Mouse (Mus musculus) embryonic stem cell, embryonic (primary cell): Measurements from ENCODE around the gene Gpsm2.
"Not testable (repeated sequence)": the region's sequence is repeated elsewhere in the genome, so short reads cannot be mapped to it uniquely, and the experiment has no call there.

Source experiments
- CTCF ChIA-PET, 4 experiments: fragments of 300-600 bp in 2 of 4; fragments of 350-600 bp in 2 of 4; sonication (Branson Sonifier 250); formaldehyde crosslinking; loops; one replicate each; lab custom pipeline; 2022; ENCODE audit warnings: inconsistent platforms in 2 of 4; lab: Charles Lee
- POLR2A ChIA-PET, 4 experiments: fragments of 300-600 bp in 2 of 4; fragments of 350-600 bp in 2 of 4; sonication (Branson Sonifier 250); formaldehyde crosslinking; loops; one replicate each; lab custom pipeline; 2022; ENCODE audit warnings: antibody characterized with exemption in 4 of 4, inconsistent platforms in 1 of 4; lab: Charles Lee

Gpsm2 gene

GRCm38 (mm10) chr3:108698662-108699061 is 23.4 kb downstream of the Gpsm2 start:
- CTCF ChIA-PET, result interaction anchor here in 1 of 4 experiments (0.6 to 0.7 kb wide), 3 partner anchors 18 to 357 kb away, joined by 3 to 6 read pairs (median 3); no protein-coding TSS in a partner anchor
- POLR2A ChIA-PET, result interaction anchor here in 2 of 4 experiments (0.5 to 1.1 kb wide), 4 partner anchors 14 to 179 kb away, joined by 3 to 13 read pairs (median 4); partner anchors contain the start of gene Gpsm2 (in 1 of the 2)

DNA sequence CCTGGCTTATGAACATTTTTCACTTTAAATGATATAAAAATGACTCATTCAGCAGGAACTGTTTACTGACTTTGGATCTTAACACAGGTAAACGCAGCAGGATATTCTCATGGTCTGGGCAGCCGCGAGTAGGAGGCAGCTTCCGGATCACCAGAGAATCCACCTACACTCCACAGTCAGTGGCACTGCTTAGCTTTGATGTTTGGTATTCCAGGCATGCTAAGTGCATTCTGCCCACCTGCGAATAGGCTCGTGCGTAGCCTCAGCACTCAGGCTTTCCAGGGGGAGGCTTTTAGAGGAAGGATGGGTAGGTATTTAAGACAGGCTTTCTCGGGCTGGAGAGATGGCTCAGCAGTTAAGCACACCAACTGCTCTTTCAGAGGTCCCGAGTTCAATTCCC is 27.8 kb downstream of the Gpsm2 start:
- CTCF ChIA-PET, result no interaction called here
- POLR2A ChIA-PET, result no interaction called here

GRCm38 (mm10) chr3:108689979-108690378 is 32.1 kb downstream of the Gpsm2 start:
- ChIA-PET CTCF (interaction anchor here in 1 of 4 experiments (0.5 kb wide), 1 partner anchor 358 kb away, joined by 3 read pairs; no protein-coding TSS in a partner anchor), POLR2A (interaction anchor here in 1 of 4 experiments (0.6 kb wide), 1 partner anchor 13 kb away, joined by 3 read pairs; no protein-coding TSS in a partner anchor)

DNA sequence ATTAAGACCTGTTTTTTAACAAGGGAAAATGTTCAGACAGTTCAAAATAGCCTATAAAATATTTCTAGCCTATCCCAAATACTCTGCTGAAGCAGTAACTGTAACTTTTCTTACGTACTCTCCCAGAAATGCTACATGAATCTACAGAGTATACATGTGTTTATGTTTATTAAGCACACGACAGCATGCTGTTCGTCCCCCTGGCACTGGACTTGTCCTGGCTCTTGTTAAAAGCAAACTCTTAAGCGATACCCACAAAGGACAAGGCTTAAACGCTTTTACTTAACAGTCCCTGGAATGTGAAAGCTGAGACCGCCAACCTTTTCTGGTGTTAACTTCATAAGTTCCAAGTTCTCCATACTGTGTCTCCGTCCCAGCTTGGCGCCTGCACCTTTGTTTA is 32.7 kb downstream of the Gpsm2 start:
- ChIA-PET CTCF (interaction anchor here in 1 of 4 experiments (0.5 kb wide), 1 partner anchor 358 kb away, joined by 3 read pairs; no protein-coding TSS in a partner anchor), POLR2A (interaction anchor here in 1 of 4 experiments (0.9 kb wide), 1 partner anchor 10 kb away, joined by 4 read pairs; no protein-coding TSS in a partner anchor)

GRCm38 (mm10) chr3:108689015-108689441 is 33.1 kb downstream of the Gpsm2 start:
- POLR2A ChIA-PET, result interaction anchor here in 1 of 4 experiments (0.9 kb wide), 1 partner anchor 9 kb away, joined by 4 read pairs; no protein-coding TSS in a partner anchor
- CTCF ChIA-PET, result no interaction called here

GRCm38 (mm10) chr3:108685701-108686100 is 36.4 kb downstream of the Gpsm2 start:
- CTCF ChIA-PET, result no interaction called here
- POLR2A ChIA-PET, result interaction anchor here in 2 of 4 experiments (0.7 to 1.4 kb wide), 2 partner anchors 37 to 729 kb away, joined by 4 read pairs; partner anchors contain the start of gene Gpsm2 (in 1 of the 2)

- POLR2A ChIA-PET, result interaction anchor here in 1 of 4 experiments (1.2 kb wide), 1 partner anchor 98 kb away, joined by 3 read pairs; no protein-coding TSS in a partner anchor
- CTCF ChIA-PET, result not testable (repeated sequence)
Measured at GRCm38 (mm10) chr3:108683597-108683996, 38.5 kb downstream of the Gpsm2 start.

GRCm38 (mm10) chr3:108681004-108681403 is 41.1 kb downstream of the Gpsm2 start:
- ChIA-PET POLR2A (interaction anchor here in 2 of 4 experiments (0.6 to 1.1 kb wide), 3 partner anchors 13 to 312 kb away, joined by 3 read pairs; no protein-coding TSS in a partner anchor), CTCF (no interaction called here)

DNA sequence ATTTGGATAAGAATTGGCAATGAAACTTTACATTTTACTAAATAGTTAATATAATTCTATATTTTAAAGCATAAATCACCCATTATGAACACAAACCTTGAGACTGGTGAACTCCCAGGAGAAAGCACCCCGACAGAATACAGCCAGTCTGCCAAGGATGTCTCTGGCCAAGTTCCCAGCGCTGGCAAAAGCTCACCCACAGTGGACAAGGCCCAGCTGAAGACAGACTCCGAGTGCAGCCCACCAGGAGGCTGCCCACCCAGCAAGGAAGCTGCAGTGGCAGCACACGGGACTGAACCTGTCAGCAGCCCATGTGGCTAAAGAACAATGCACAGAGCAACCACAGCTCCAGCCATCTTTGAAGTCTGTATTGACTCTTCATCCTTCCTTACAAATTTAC is 45.5 kb downstream of the Gpsm2 start:
- ChIA-PET CTCF (no interaction called here), POLR2A (interaction anchor here in 1 of 4 experiments (0.9 kb wide), 1 partner anchor 45 kb away, joined by 3 read pairs; the partner anchor contains the start of gene Gpsm2)

DNA sequence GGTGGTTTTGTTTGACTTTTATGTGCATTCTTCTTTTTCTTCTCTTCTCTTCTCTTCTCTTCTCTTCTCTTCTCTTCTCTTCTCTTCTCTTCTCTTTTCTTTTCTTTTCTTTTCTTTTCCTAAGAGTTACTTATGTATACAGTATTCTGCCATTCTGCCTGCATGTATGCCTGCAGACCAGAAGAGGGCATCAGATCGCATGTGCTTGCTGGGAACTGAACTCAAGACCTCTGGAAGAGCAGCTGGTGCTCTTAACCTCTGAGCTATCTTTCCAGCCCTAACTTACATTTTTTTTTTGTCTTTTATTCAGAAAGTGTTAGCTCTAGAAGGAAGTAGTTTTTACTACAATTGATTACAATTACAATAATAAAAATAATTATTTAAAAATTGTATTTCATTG is 61.2 kb downstream of the Gpsm2 start:
- POLR2A ChIA-PET, result interaction anchor here in 3 of 4 experiments (0.6 to 1.5 kb wide), 7 partner anchors 14 to 476 kb away, joined by 3 to 7 read pairs (median 4); no protein-coding TSS in a partner anchor
- CTCF ChIA-PET, result interaction anchor here in 3 of 4 experiments (0.6 to 1.4 kb wide), 8 partner anchors 14 to 494 kb away, joined by 3 to 5 read pairs (median 3); partner anchors contain the start of gene Stxbp3 (in 1 of the 3)

GRCm38 (mm10) chr3:108658612-108659011 is 63.5 kb downstream of the Gpsm2 start:
- CTCF ChIA-PET, result interaction anchor here in 1 of 4 experiments (0.6 to 1.2 kb wide), 2 partner anchors 87 to 114 kb away, joined by 3 to 4 read pairs; no protein-coding TSS in a partner anchor
- POLR2A ChIA-PET, result interaction anchor here in 2 of 4 experiments (0.8 to 1.3 kb wide), 3 partner anchors 9 to 119 kb away, joined by 3 read pairs; partner anchors contain the start of gene Gpsm2 (in 1 of the 2)

- POLR2A ChIA-PET, result interaction anchor here in 2 of 4 experiments (0.6 to 1.7 kb wide), 9 partner anchors 9 to 1052 kb away, joined by 3 to 4 read pairs (median 3); partner anchors contain the start of gene Gpsm2 (in 1 of the 2)
- CTCF ChIA-PET, result interaction anchor here in 3 of 4 experiments (0.6 to 1.0 kb wide), 6 partner anchors 64 to 468 kb away, joined by 3 to 7 read pairs (median 3); no protein-coding TSS in a partner anchor
Measured at GRCm38 (mm10) chr3:108655486-108655885, 66.6 kb downstream of the Gpsm2 start.

GRCm38 (mm10) chr3:108654566-108654965 is 67.5 kb downstream of the Gpsm2 start:
- ChIA-PET CTCF (interaction anchor here in 3 of 4 experiments (0.6 to 1.0 kb wide), 3 partner anchors 63 to 789 kb away, joined by 3 to 5 read pairs (median 3); no protein-coding TSS in a partner anchor), POLR2A (interaction anchor here in 3 of 4 experiments (0.6 to 1.7 kb wide), 7 partner anchors 9 to 257 kb away, joined by 3 to 4 read pairs (median 3); partner anchors contain the start of genes Gpsm2 (in 1 of the 3) and Stxbp3 (in 1 of the 3))

- CTCF ChIA-PET, result no interaction called here
- POLR2A ChIA-PET, result interaction anchor here (0.6 to 1.6 kb wide), 10 partner anchors 36 to 1039 kb away, joined by 3 to 6 read pairs (median 4); partner anchors contain the start of genes Stxbp3 (in 2 of the 4) and Taf13 (in 1 of the 4)
Measured at GRCm38 (mm10) chr3:108653710-108654379, 68.3 kb downstream of the Gpsm2 start, which contains the start of gene Clcc1. Clcc1 (plus strand) TSS chr3:108653913.

- CTCF ChIA-PET, result interaction anchor here in 1 of 4 experiments (1.4 kb wide), 1 partner anchor 90 kb away, joined by 5 read pairs; no protein-coding TSS in a partner anchor
- POLR2A ChIA-PET, result interaction anchor here in 3 of 4 experiments (0.7 to 1.8 kb wide), 17 partner anchors 10 to 1038 kb away, joined by 3 to 13 read pairs (median 4); partner anchors contain the start of genes Taf13 (in 2 of the 3), Sars (in 1 of the 3), Stxbp3 (in 1 of the 3) and Wdr47 (in 1 of the 3)
Measured at GRCm38 (mm10) chr3:108652866-108653642, 69.1 kb downstream of the Gpsm2 start.

GRCm38 (mm10) chr3:108647681-108648080 is 74.4 kb downstream of the Gpsm2 start:
- POLR2A ChIA-PET, result interaction anchor here in 3 of 4 experiments (0.6 to 2.9 kb wide), 4 partner anchors 16 to 203 kb away, joined by 3 to 7 read pairs (median 4); partner anchors contain the start of genes Sars (in 1 of the 3) and Wdr47 (in 1 of the 3)
- CTCF ChIA-PET, result not testable (repeated sequence)

DNA sequence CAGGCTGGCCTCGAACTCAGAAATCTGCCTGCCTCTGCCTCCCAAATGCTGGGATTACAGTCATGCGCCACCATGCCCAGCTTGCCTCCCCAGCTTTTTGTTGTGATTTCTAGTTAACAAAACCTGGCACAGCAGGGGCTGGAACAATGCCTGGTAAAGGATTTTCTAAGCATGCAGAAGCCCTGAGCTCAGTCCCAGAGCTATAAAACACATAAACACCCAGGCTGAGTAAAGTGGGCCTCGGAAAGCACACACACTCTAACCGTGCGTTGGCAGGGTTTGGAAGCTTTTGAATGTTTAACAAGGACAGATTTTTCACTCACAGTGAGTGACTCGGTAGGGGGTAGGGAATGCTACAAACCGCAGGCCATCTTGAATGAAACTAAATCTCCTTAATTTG is 76.1 kb downstream of the Gpsm2 start:
- CTCF ChIA-PET, result interaction anchor here in 1 of 4 experiments (0.6 to 0.7 kb wide), 2 partner anchors 63 to 154 kb away, joined by 3 to 4 read pairs; no protein-coding TSS in a partner anchor
- POLR2A ChIA-PET, result interaction anchor here in 3 of 4 experiments (0.6 to 2.9 kb wide), 17 partner anchors 9 to 266 kb away, joined by 3 to 8 read pairs (median 3); partner anchors contain the start of genes Gpsm2 (in 2 of the 3), Taf13 (in 2 of the 3), Wdr47 (in 2 of the 3) and Prpf38b (in 1 of the 3)
